ENCODE assay signal across 17 mouse cellular contexts in the genomic region with DNA sequence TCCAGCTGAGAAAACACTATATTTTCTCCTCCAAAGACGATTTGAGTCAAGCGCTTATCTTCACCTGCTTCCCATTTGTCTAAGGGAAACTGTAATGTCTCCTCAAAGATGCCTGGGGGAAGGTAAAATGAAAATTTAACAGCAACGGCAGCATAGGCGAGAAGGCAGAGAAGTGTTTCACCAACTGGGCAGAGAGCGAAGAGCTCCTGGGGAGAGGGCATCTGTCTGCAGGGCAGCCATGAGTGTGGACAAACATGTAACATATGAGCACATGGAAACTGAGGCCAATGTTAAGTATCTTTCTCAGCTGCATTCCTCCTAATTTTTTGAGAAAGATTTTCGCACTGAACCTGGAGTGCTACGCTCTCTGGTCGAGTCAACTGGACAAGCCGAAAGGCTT.
"Had no signal": no experiment of that assay in that cellular context is flagged by ENCODE, and none has a peak within 500 bp of the region (broad histone marks: within the 10 kb centered on the region; RNA-seq: fewer than 3 reads in every experiment).

No protein-coding gene starts in this region.

- H3K4me2 ChIP-seq: lung, embryonic 15.5 days; midbrain, embryonic 12.5 days; midbrain, embryonic 15.5 days; neural tube, embryonic 12.5 days; stomach, embryonic 15.5 days had no signal

- ATAC-seq: liver, postnatal 0 days; lung, postnatal 0 days; midbrain, embryonic 15.5 days had no signal

- H3K9me3 ChIP-seq: lung, embryonic 15.5 days; megakaryocyte, embryonic 14.5 days; midbrain, embryonic 12.5 days; midbrain, embryonic 15.5 days; neural tube, embryonic 12.5 days; stomach, embryonic 15.5 days had no signal

- H3K9ac ChIP-seq: liver, postnatal 0 days; lung, embryonic 15.5 days; midbrain, embryonic 12.5 days; midbrain, embryonic 15.5 days; neural tube, embryonic 12.5 days; stomach, embryonic 15.5 days had no signal

- H3K4me3 ChIP-seq: lung, embryonic 15.5 days; megakaryocyte, embryonic 14.5 days; midbrain, embryonic 12.5 days; midbrain, embryonic 15.5 days; neural tube, embryonic 12.5 days; stomach, embryonic 15.5 days had no signal

- H3K27me3 ChIP-seq: lung, embryonic 15.5 days; megakaryocyte, embryonic 14.5 days; midbrain, embryonic 12.5 days; midbrain, embryonic 15.5 days; neural tube, embryonic 12.5 days; stomach, embryonic 15.5 days had no signal

- DNase-seq: liver, postnatal 0 days; lung, adult 2 months; lung, postnatal 14 days; lung, postnatal 36 days; right cerebral cortex, postnatal 14 days; thymus, adult 2 months; thymus, postnatal 25 days; thymus, postnatal 4 days had no signal

- H3K36me3 ChIP-seq: lung, embryonic 15.5 days; midbrain, embryonic 12.5 days; midbrain, embryonic 15.5 days; neural tube, embryonic 12.5 days; stomach, embryonic 15.5 days had no signal

- H3K4me1 ChIP-seq: lung, embryonic 15.5 days; midbrain, embryonic 12.5 days; neural tube, embryonic 12.5 days; stomach, embryonic 15.5 days had no signal

- H3K27ac ChIP-seq: lung, embryonic 15.5 days; macrophage; midbrain, embryonic 12.5 days; midbrain, embryonic 15.5 days; neural tube, embryonic 12.5 days; stomach, embryonic 15.5 days; stomach, postnatal 0 days had no signal
